Mouse (Mus musculus): ENCODE measurements around the gene Pth2. TPM values are rescaled to one million over a fixed set of nuclear protein-coding genes. Genes with fewer than 3 reads are reported as not detected.

The Pth2 gene
- polyA plus RNA-seq, 1 experiment: 21.9 TPM

GRCm38 (mm10) chr7:45191803-45192363 is 11.1 kb downstream of the Pth2 start:
- Histone ChIP-seq H3K27me3 (ENCODE audit: control insufficient read depth, insufficient read depth, low read length) (no peaks in the 10 kb centered on the region), H3K27ac (ENCODE audit: control insufficient read depth, insufficient read depth, low read depth, low read length) (no peak overlapping the region), H3K4me3 (ENCODE audit: control insufficient read depth, low read depth, low read length) (no peak overlapping the region), H3K4me1 (ENCODE audit: control insufficient read depth, insufficient read depth, low read length) (0 out of 2 replicates have a peak, but pooled peaks cover 2% of the 10 kb centered on the region), H3K36me3 (ENCODE audit: control insufficient read depth, insufficient read depth, low read length) (peaks cover 3% of the 10 kb centered on the region)
- TF ChIP-seq POLR2A (IDR thresholded peaks at IDR 0.05; ENCODE audit: control insufficient read depth, low read depth, low read length): no peak
- no peak for TF ChIP-seq CTCF (IDR thresholded peaks at IDR 0.05; ENCODE audit: control insufficient read depth, insufficient read depth, insufficient replicate concordance, low read depth, low read length)

- TF ChIP-seq CTCF (IDR thresholded peaks at IDR 0.05; ENCODE audit: control insufficient read depth, insufficient read depth, insufficient replicate concordance, low read depth, low read length) (no peak), POLR2A (IDR thresholded peaks at IDR 0.05; ENCODE audit: control insufficient read depth, low read depth, low read length) (no peak)
- Histone ChIP-seq H3K4me3 (ENCODE audit: control insufficient read depth, low read depth, low read length) (no peak overlapping the region), H3K27ac (ENCODE audit: control insufficient read depth, insufficient read depth, low read depth, low read length) (no peak overlapping the region), H3K36me3 (ENCODE audit: control insufficient read depth, insufficient read depth, low read length) (peaks cover 3% of the 10 kb centered on the region), H3K27me3 (ENCODE audit: control insufficient read depth, insufficient read depth, low read length) (no peaks in the 10 kb centered on the region), H3K4me1 (ENCODE audit: control insufficient read depth, insufficient read depth, low read length) (no peaks in the 10 kb centered on the region)
Measured at GRCm38 (mm10) chr7:45192585-45193310, 12.0 kb downstream of the Pth2 start.

- no peak for TF ChIP-seq CTCF (IDR thresholded peaks at IDR 0.05; ENCODE audit: control insufficient read depth, insufficient read depth, insufficient replicate concordance, low read depth, low read length)
- no peak for TF ChIP-seq POLR2A (IDR thresholded peaks at IDR 0.05; ENCODE audit: control insufficient read depth, low read depth, low read length)
- Histone ChIP-seq H3K36me3 (ENCODE audit: control insufficient read depth, insufficient read depth, low read length) (peaks cover 3% of the 10 kb centered on the region), H3K27ac (ENCODE audit: control insufficient read depth, insufficient read depth, low read depth, low read length) (no peak overlapping the region), H3K4me1 (ENCODE audit: control insufficient read depth, insufficient read depth, low read length) (no peaks in the 10 kb centered on the region; the same call in 1 of the 2 replicates), H3K4me3 (ENCODE audit: control insufficient read depth, low read depth, low read length) (no peak overlapping the region), H3K27me3 (ENCODE audit: control insufficient read depth, insufficient read depth, low read length) (no peaks in the 10 kb centered on the region)
Measured at GRCm38 (mm10) chr7:45193406-45193805, 12.6 kb downstream of the Pth2 start.

GRCm38 (mm10) chr7:45193871-45194785 is 13.3 kb downstream of the Pth2 start:
- Histone ChIP-seq H3K27me3 (ENCODE audit: control insufficient read depth, insufficient read depth, low read length) (no peaks in the 10 kb centered on the region), H3K27ac (ENCODE audit: control insufficient read depth, insufficient read depth, low read depth, low read length) (no peak overlapping the region), H3K4me1 (ENCODE audit: control insufficient read depth, insufficient read depth, low read length) (no peaks in the 10 kb centered on the region; the same call in 1 of the 2 replicates)

GRCm38 (mm10) chr7:45195341-45196175 is 14.8 kb downstream of the Pth2 start:
- Histone ChIP-seq H3K36me3 (ENCODE audit: control insufficient read depth, insufficient read depth, low read length) (peaks cover 3% of the 10 kb centered on the region), H3K27me3 (ENCODE audit: control insufficient read depth, insufficient read depth, low read length) (no peaks in the 10 kb centered on the region), H3K27ac (ENCODE audit: control insufficient read depth, insufficient read depth, low read depth, low read length) (no peak overlapping the region), H3K4me1 (ENCODE audit: control insufficient read depth, insufficient read depth, low read length) (no peaks in the 10 kb centered on the region; the same call in 1 of the 2 replicates), H3K4me3 (ENCODE audit: control insufficient read depth, low read depth, low read length) (no peak overlapping the region)
- no peak for TF ChIP-seq POLR2A (IDR thresholded peaks at IDR 0.05; ENCODE audit: control insufficient read depth, low read depth, low read length)
- no peak for TF ChIP-seq CTCF (IDR thresholded peaks at IDR 0.05; ENCODE audit: control insufficient read depth, insufficient read depth, insufficient replicate concordance, low read depth, low read length)

More at GRCm38 (mm10) chr7:45193871-45194785, 13.3 kb downstream of the Pth2 start:
- TF ChIP-seq POLR2A (IDR thresholded peaks at IDR 0.05; ENCODE audit: control insufficient read depth, low read depth, low read length): no peak
- no peak for TF ChIP-seq CTCF (IDR thresholded peaks at IDR 0.05; ENCODE audit: control insufficient read depth, insufficient read depth, insufficient replicate concordance, low read depth, low read length)
- peaks cover 3% of the 10 kb centered on the region for H3K36me3 ChIP-seq (ENCODE audit: control insufficient read depth, insufficient read depth, low read length)
- no peak overlapping the region for H3K4me3 ChIP-seq (ENCODE audit: control insufficient read depth, low read depth, low read length)

- TF ChIP-seq POLR2A (IDR thresholded peaks at IDR 0.05; ENCODE audit: control insufficient read depth, low read depth, low read length): no peak; the same call in 1 of the 2 replicates
- TF ChIP-seq CTCF (IDR thresholded peaks at IDR 0.05; ENCODE audit: control insufficient read depth, insufficient read depth, insufficient replicate concordance, low read depth, low read length): no peak
Measured at GRCm38 (mm10) chr7:45196176-45196535, 15.4 kb downstream of the Pth2 start.

More at GRCm38 (mm10) chr7:45196176-45196535, 15.4 kb downstream of the Pth2 start:
- H3K36me3 ChIP-seq (ENCODE audit: control insufficient read depth, insufficient read depth, low read length): peaks cover 3% of the 10 kb centered on the region
- no peak overlapping the region for H3K4me3 ChIP-seq (ENCODE audit: control insufficient read depth, low read depth, low read length)
- H3K4me1 ChIP-seq (ENCODE audit: control insufficient read depth, insufficient read depth, low read length): no peaks in the 10 kb centered on the region; the same call in 1 of the 2 replicates
- no peaks in the 10 kb centered on the region for H3K27me3 ChIP-seq (ENCODE audit: control insufficient read depth, insufficient read depth, low read length)
- H3K27ac ChIP-seq (ENCODE audit: control insufficient read depth, insufficient read depth, low read depth, low read length): no peak overlapping the region

Measured in testis, adult 2 months (tissue).